Mouse (Mus musculus): ENCODE results near the gene Teddm3. TPM values are rescaled to one million over a fixed set of nuclear protein-coding genes. Genes with fewer than 3 reads are reported as not detected.
"Not testable (repeated sequence)": the region's sequence is repeated elsewhere in the genome, so short reads cannot be mapped to it uniquely, and the experiment has no call there.

The Teddm3 gene
- total RNA-seq (2015; ENCODE audit: low replicate concordance) = not detected in 2 replicates
- not detected in 2 replicates for total RNA-seq (2017; ENCODE audit: low replicate concordance)

DNA sequence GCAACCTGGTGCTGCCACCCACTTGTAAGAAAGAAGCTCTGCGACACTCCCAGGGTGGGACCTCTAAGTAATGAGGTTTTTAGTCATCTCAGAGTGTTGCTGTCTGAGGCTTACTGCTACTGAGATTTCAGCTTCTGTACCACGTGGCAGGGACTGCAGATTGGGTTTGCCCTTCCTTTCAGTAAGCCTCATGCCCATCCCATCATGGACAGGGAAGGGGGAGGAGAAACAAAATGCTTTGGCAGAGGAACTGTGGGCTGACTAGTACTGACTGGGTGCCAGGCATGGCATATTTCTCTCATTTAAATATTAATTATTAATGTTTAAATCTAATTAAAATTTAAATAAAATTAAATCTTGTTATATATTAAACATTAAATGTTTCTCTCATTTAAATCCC lies at the start of gene Teddm3:
Teddm3 (minus strand) TSS at position 101 of the 400 bp plus-strand sequence.
- ATAC-seq (replicated peaks; ENCODE audit: low FRiP score, poor library complexity, severe bottlenecking) = not testable (repeated sequence)

DNA sequence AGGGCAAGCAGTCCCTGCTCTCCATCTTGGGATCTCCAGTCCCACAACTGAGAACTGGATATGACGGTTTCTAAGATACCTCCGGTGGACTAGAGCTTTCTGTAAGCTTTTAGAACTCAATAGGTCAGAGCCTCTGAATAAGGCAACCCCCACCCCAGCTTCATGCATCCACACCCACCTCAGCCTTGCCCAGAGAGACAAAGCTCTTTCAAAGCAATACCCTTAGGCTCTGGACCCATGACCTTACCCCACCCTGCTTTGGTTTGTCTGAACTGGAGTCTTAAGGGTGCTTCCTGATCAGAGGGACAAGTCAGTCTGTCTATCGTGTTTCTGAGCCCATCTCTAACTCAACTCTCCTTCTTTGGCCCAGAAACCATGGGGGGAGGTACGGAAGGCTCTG lies 48.9 kb upstream of the Teddm3 start:
- ATAC-seq (replicated peaks; ENCODE audit: low FRiP score, poor library complexity, severe bottlenecking) = no peak

DNA sequence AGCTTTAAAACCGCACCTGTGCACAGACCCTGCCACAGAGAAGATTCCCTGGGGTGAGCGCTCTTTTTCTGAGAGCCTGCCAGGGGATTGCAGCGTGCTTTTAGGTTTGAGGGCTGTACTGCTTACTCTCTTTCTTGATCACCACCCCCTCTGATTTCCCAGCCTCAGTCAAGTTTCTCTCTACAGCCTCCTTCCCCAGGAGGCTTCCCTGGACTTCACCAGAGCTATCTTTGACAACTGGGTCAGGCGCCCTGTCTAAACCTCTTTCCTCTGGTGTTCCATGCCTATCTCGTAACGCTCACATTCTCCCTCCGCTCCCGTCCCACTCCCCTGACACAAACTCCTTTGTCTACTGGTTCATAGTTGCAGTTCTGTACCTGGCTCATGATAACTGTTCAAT lies 45.6 kb upstream of the Teddm3 start:
- no peak for ATAC-seq (replicated peaks; ENCODE audit: low FRiP score, poor library complexity, severe bottlenecking)

DNA sequence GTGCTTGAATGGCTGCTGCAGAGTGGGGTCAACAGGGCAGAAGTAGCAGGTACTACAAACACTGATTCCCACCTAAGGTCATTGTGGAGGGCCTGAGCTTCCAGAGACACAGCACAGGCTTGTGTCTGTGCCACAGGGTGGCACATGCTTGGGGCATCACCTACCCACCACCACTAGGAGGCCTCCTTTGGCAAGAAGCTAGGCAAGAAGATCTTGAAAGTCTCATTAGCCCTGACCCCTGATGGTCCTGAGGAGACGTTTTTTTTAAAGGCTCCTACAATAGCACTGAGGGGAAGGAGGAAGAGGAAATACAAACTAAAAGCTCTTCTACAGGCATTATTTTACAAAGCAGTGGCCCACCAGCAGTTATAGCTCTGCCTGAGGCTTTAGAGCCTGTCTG lies 44.7 kb upstream of the Teddm3 start:
- no peak for ATAC-seq (replicated peaks; ENCODE audit: low FRiP score, poor library complexity, severe bottlenecking)

DNA sequence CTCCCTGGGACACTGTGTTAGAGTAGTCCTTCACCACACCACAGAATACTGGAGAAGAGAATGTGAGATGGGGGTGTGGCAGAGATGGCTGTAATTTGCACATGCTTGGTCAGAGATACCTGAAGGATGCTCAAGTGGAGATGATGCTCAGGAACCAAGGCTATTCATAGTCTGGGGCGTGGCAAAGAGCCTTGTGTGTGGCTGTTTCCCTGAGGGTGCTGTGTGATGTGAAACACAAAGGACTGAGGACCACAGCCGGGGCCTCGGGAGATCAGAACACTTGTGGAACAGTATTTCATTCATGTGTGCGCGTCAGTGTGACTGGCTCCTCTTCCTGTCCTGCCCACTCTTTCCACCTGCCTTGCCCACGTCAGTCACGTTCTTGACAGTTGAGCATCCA lies 44.2 kb upstream of the Teddm3 start:
- ATAC-seq (replicated peaks; ENCODE audit: low FRiP score, poor library complexity, severe bottlenecking) = no peak

DNA sequence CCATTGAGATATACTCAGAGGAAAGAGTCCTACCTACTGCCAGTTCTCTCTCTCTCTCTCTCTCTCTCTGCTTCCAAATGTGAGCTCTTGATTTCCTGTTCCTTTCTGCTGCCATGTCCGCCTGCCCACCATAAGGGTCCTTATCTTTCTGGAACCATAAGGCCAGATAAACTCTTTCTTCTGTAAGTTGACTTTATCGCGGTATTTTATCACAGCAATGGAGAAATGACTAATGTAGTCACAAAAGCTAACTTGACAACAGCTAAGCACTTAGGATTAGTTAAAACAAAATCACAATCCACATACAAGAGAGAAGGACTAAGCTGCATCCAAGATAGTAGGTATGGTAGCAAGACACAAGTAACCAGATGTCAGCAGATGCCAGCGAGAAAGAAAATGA lies 43.7 kb upstream of the Teddm3 start:
- no peak for ATAC-seq (replicated peaks; ENCODE audit: low FRiP score, poor library complexity, severe bottlenecking)

DNA sequence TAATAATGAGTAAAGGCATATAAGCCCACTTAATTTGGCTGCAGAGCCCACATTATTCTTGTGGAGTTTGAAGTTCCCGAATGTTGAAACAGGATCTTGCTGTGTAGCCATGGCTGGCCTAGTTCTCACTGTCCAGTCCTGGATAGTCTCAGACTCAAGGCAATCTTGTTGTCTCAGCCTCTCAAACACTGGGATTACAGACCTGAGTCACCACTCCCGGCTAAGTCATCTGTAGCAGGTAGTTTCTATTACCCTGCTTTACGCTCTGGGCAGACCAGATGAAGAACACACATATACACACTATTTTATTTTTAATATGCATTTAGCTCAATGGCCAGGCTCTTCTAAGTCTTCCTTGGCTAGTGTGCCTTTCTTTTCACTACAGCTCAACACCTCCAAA lies 42.8 kb upstream of the Teddm3 start:
- no peak for ATAC-seq (replicated peaks; ENCODE audit: low FRiP score, poor library complexity, severe bottlenecking)

DNA sequence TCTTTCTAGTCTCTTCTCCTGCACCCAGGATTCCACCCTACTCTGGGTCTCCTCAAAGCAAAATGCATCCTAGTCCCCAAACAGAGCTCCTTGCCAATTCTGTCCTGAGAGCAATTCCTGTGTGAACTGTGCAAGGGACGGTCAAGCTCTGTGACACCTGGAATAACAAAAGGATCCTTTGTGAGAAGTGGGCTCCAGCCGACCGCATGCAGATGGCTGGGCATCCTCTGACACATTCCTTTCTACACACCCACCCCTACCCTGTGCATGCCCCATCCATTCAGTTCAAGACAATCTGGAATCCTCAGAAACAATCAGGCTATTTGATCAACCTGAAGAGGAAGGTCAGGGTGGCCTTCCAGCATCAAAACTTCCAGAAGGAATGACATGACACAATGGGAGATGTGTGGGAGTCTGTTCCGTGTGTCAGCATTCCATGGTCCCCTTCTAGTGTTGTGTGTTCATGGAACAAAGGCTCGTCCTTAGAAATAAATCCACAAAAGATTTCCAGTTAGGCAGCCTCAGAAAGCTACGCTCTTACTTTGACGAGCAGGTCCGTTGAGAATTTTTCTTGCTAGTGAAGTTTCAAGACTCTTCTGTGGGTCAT lies 41.6 kb upstream of the Teddm3 start:
- no peak for ATAC-seq (replicated peaks; ENCODE audit: low FRiP score, poor library complexity, severe bottlenecking)

DNA sequence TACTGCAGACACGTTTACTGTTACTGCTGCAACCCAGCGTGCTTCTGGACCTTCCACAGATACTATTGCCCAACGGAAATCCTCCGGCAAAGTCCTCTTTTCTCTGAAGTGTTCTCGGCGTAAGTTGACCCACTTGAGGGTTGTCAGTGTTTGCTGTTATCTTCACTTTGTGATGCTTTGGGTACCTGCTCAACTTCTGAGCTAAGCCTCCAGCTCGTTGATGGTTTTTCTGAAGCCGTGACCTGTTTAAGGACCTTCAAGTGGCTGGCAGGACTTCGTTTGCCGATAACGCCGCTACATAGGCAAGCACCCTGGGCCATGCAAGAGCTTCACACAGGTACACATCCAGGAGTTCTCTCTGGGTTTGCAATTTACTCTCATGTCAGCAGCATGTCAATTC lies 40.4 kb upstream of the Teddm3 start:
- no peak for ATAC-seq (replicated peaks; ENCODE audit: low FRiP score, poor library complexity, severe bottlenecking)

DNA sequence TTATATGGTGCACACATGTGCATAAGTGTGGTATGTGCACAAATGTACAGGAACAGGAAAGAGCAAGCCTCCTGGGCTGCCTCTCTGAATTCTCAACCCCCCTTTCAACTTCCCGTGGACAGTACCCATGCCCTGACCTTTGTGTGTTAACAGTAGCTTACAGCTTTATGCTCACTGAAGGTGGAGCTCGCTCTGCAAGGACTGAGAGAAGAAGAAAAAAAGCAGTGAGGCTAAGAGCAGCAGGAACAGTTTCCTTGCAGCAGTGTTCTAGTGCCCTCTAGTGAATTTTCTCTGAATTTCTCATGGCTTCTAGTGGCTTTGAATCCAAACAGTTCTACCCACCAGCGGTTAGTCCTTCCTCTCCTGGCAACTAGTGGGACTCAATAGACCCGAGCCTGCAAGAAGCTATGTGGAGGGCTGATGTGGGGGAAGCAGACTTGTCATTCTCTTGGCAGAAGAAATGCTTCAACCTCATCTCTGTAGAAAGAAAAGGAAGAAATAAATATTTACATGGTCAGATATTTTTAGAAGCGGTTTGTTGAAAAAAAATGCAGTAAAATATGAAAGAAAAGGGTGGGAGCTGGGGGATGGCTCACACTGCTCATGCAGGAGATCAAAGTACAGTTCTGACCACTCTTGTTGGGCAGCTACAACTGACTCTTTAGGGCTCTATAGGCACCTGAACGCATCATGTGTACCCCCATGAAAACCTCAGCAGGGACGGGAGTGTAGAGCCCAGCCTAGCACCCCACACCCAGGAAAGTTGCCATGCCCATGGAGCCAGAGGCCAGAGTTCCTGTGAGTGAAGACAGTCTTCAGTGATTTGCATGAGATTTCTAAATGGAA lies 38.9 kb upstream of the Teddm3 start:
- ATAC-seq (replicated peaks; ENCODE audit: low FRiP score, poor library complexity, severe bottlenecking) = no peak

DNA sequence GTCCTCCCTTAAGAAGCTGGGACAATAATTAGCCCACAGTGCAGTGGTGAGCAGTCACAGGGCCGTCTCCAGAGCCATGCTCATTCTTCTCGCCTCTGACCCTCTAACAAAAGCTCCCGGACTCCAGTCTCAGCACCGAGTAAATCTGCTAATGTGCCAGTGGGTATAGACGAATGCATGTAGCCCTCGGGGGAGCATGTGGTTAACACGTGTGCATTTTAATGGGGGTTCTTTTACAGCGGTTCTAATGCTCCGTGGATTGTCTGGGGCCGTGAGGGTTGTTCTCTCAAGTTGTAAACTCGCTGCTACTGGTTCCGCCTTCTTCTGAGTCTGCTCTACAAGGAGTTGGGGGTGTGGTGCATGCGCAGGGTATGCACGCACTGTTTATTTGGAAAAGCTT lies 37.8 kb upstream of the Teddm3 start:
- no peak for ATAC-seq (replicated peaks; ENCODE audit: low FRiP score, poor library complexity, severe bottlenecking)

DNA sequence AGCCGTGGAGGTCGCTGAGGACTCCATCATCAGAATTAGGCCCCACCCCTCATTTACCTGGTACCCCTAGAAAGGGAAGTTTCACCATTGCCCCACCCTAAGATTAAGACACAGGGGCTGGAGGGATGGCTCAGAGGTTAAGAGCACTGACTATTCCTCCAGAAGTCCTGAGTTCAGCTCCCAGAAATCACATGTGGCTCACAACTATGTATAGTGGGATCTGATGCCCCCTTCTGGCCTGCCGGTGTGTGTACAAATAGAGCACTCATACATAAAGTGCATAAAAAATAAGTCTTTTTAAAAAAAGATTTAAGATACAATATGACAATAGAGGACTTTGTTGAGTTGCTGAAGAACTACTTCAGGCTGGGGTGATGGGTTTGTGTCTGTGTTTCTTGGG lies 34.5 kb upstream of the Teddm3 start:
- no peak for ATAC-seq (replicated peaks; ENCODE audit: low FRiP score, poor library complexity, severe bottlenecking)

DNA sequence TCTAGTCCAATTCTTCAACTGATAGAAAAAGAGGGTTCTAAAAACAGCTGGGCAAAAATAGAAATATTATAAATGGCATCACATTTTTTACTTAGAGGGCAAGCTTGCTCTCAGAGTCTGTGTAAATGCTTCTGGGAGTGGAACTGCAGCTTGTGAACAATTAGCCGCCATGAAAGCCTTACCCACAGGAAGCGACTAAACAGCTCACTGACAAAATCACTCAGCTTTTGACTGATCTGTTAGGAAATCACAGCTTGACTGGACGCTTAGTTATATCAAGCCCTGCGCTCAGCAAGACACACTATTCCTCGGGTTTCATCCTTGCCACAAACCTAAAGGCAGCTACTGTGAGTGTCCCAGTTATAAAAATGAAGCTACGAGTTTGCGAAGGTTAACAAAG lies 33.8 kb upstream of the Teddm3 start:
- no peak for ATAC-seq (replicated peaks; ENCODE audit: low FRiP score, poor library complexity, severe bottlenecking)

DNA sequence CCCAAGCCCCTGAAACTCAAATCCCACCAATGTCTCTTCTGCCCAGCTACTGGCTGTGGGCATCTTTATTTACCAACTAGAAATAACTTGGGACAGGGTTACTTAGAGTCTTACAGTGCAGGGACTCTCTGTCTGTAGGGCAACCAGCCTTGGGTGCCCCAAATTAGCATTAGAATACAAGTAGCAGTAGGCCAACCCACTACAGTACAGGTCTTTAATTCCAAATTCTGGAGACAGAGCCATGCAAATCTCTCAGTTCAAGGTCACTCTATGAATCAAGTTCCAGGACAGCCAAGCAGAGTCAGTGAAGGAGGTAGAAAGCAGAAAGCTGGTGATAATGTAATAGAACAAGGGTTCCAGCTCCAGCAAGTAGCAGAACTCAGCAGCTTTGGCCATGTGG lies 30.9 kb upstream of the Teddm3 start:
- no peak for ATAC-seq (replicated peaks; ENCODE audit: low FRiP score, poor library complexity, severe bottlenecking)

DNA sequence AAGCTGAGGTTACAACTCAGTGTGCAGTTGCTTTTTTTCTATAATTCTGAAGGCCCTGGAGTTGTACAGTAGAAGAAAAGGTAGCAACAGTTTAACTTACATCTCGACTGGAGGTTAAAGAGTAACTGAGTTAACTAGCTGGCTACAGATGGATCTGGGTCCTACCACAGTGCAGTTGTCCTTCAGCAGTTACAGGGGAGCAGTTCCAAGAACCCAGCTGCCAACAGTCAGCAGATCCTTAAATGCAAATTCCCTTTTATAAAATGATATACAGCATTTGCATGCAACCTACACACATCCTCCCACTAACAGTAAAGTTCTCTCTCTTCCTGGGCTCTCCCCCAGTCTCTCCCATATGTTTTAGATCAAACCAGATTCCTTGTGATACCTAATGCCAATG lies 28.3 kb upstream of the Teddm3 start:
- no peak for ATAC-seq (replicated peaks; ENCODE audit: low FRiP score, poor library complexity, severe bottlenecking)

DNA sequence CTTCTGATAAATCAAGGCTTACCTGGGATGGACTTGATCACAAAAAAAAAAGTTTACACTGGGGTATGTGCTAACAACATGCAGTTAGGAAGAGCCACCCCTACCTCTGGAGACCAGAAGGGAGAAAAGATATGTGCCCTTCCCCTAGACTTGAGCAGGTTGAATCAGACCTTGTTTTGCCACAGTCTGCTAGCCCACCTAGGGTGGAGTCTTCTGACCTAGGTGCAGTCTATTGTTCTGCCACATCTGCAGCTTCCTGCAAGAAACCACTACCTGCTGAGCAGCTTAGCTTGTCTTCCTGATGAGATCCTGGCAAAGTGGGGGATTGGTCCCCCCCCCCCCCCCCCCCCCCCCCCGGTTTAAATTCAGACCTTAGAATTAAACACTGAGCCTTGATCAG lies 21.4 kb upstream of the Teddm3 start:
- no peak for ATAC-seq (replicated peaks; ENCODE audit: low FRiP score, poor library complexity, severe bottlenecking)

DNA sequence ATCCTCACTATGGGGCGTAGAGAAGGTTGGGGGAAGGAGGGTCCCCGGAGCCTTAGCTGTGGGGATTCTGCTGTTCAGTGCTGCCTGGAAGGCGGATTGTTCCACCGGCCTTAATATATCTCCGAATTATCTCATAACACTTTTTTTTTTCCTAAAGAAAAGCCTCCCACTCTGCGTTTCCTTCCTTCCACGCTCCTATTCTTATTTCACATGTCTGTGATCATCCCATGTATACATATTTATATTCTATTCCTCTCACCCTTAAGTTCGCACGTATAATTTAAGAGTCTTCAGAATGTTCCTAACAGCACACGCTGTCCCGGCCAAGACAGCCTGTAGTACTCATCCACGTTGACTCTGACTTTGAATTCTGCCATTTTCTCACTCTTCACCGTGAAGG lies 14.9 kb upstream of the Teddm3 start:
- no peak for ATAC-seq (replicated peaks; ENCODE audit: low FRiP score, poor library complexity, severe bottlenecking)

DNA sequence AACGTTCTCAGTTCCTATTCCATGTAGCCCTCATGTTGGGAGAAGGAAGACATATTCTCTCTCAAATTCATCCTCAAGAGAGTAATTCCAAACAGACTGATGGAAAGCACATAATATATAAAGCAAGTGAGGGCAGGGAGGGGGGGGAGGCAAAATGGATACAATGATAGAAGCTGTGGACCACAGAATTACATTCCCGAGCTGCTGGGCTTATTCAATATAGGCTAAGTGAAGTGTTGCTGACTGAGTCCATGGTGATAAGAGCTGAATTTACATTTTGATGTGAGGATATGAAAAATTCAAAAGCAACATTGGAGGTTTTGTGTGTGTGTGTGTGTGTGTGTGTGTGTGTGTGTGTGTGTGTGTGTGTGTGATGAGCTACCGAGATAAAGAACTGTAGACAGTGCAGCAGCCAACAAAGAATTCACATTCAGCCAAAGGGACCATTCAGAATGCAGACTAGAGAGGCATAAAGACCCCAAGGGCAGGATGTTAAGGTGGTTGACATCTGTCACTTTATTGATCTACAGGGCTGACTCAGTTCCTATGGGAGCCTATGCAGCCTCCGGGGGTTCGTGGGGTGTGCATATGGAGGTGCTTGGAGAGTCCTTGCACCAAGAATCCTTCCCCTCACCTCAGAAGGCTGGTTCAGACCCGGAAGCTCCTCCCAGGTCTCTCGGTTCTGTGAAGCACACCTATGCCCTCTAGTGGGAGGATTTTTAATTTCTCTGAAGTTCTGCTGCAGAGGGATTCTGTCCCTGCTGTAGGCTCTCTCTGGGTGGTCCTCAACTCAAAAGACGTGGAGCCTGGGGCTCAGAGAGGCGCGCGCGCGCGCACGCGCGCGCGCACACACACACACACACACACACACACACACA lies 11.8 kb upstream of the Teddm3 start:
- ATAC-seq (replicated peaks; ENCODE audit: low FRiP score, poor library complexity, severe bottlenecking) = not testable (repeated sequence)

DNA sequence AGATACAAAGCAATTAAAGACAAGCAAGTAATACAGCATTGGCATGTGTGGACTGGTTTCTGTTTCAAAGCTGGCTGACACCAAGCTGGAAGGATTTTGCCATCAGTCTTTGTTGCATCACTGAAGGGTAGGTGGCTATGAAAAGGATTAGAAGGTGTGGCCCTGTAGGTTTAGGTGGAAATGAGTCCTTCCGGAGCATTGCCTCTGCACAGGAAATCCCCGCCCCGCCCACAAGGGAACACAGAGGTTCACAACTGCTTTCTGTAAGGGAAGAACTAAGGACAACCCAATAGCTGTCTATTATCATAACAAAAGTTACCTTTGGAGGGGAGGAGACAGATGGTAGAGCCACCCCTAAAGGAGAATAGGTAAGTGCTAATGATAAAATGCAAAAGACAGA lies 9.6 kb upstream of the Teddm3 start:
- ATAC-seq (replicated peaks; ENCODE audit: low FRiP score, poor library complexity, severe bottlenecking) = not testable (repeated sequence)

DNA sequence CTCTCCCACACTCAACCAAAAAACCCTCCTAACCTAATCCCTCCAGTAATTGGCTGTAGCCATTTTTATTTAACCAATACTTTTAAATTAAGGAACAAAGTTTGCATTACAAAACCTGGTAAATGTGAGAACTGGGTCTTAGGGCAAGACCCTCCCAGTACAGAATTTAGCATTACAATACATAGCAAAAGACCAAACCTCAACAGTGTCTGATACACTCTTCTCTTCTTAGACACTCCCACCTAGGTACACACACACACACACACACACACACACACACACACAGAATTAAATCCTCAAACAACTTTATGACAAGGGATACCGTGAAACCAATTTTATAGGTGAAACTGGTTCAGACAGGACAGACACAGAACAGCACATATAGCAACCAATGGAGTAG lies 5.4 kb upstream of the Teddm3 start:
- not testable (repeated sequence) for ATAC-seq (replicated peaks; ENCODE audit: low FRiP score, poor library complexity, severe bottlenecking)

DNA sequence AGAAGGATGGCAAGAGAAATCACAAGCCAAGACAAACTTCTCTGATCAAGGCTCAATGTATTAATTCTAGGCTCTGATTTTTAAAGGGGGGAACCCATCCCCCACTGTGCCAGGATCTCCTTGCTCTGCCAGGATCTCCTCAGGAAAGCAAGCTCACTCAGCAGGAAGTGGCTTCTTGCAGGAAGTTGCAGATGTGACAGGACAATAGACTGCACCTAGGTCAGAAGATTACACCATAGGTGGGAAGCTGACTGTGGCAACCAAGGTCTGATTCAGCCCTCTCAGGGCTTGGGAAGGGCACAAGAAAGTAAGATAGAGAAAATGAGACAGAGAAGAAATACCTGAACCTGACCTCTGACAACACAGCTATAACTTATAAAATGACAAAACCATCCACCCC lies 2.5 kb upstream of the Teddm3 start:
- ATAC-seq (replicated peaks; ENCODE audit: low FRiP score, poor library complexity, severe bottlenecking) = not testable (repeated sequence)

Data from erythroblast, adult 5-6 weeks (primary cell).